Mouse (Mus musculus) limb, embryonic 14.5 days (tissue): ENCODE measurements at regions not wholly inside any gene's neighbourhood (a gene's known extent, or its start where the extent isn't known, plus 50 kb on each side); places are given as distances from the start of the nearest gene placed in this dataset.

Experiments used
- ATAC-seq: fragments of 200-750 bp; cut with Nextera tagmentation; 2 replicates; pipeline ENCODE4 v1.8.0; 2017; ENCODE audit warnings: low read depth, moderate number of reproducible peaks, moderate TSS enrichment; ENCODE audit not compliant: low FRiP score
- DNase-seq: peaks from one replicate; pipeline ENCODE4 v3.0.0-alpha.2; 2015; ENCODE audit warnings: low spot score
- H3K27ac ChIP-seq: fragments of 300-500 bp; sonication (generic); replicated peaks from 2 replicates; pipeline ENCODE4 v1.5.1; 2014; ENCODE audit warnings: low read depth, mild to moderate bottlenecking, low read length, moderate library complexity, mixed read lengths
- H3K27me3 ChIP-seq: fragments of 300-500 bp; sonication (generic); 2 replicates; pipeline ENCODE4 v1.6.1; 2014; ENCODE audit warnings: low read length, mixed read lengths; ENCODE audit not compliant: control insufficient read depth, insufficient read depth
- H3K36me3 ChIP-seq: fragments of 300-500 bp; sonication (generic); 2 replicates; pipeline ENCODE4 v1.6.1; 2014; ENCODE audit warnings: mild to moderate bottlenecking, low read length, moderate library complexity, mixed read lengths; ENCODE audit not compliant: control insufficient read depth, insufficient read depth
- H3K4me1 ChIP-seq: fragments of 300-500 bp; sonication (generic); 2 replicates; pipeline ENCODE4 v1.6.1; 2014; ENCODE audit warnings: antibody characterized with exemption, low read length, mixed read lengths; ENCODE audit not compliant: control insufficient read depth, insufficient read depth
- H3K4me2 ChIP-seq: fragments of 300-500 bp; sonication (generic); replicated peaks from 2 replicates; pipeline ENCODE4 v1.6.1; 2014; ENCODE audit warnings: low read depth, mild to moderate bottlenecking, low read length, moderate library complexity; ENCODE audit not compliant: severe bottlenecking
- H3K4me3 ChIP-seq: fragments of 300-500 bp; sonication (generic); replicated peaks from 2 replicates; pipeline ENCODE4 v1.5.1; 2014; ENCODE audit warnings: low read length
- H3K9ac ChIP-seq: fragments of 300-500 bp; sonication (generic); 2 replicates; pipeline ENCODE4 v1.6.1; 2014; ENCODE audit warnings: mild to moderate bottlenecking, low read depth, low read length, moderate library complexity; ENCODE audit not compliant: severe bottlenecking
- H3K9me3 ChIP-seq: fragments of 300-500 bp; sonication (generic); 2 replicates; pipeline ENCODE4 v1.6.1; 2016; ENCODE audit warnings: low read length; ENCODE audit not compliant: control insufficient read depth
- POLR2A ChIP-seq: fragments of 200-500 bp; IDR thresholded peaks from 2 replicates; pipeline ENCODE4 v1.8.0; 2012; ENCODE audit warnings: inconsistent platforms, mild to moderate bottlenecking, moderate library complexity, borderline replicate concordance; ENCODE audit not compliant: insufficient read depth, insufficient read length; ENCODE audit errors: extremely low read depth
- WGBS: fragments of 180-500 bp; shearing (Covaris S2); extraction: QIAGEN DNeasy Blood & Tissue Kit; methylation state at CpG from one replicate; pipeline ENCODE4 v1.1.7; 2014; 5-methylcytosine and 5-hydroxymethylcytosine counted together

DNA sequence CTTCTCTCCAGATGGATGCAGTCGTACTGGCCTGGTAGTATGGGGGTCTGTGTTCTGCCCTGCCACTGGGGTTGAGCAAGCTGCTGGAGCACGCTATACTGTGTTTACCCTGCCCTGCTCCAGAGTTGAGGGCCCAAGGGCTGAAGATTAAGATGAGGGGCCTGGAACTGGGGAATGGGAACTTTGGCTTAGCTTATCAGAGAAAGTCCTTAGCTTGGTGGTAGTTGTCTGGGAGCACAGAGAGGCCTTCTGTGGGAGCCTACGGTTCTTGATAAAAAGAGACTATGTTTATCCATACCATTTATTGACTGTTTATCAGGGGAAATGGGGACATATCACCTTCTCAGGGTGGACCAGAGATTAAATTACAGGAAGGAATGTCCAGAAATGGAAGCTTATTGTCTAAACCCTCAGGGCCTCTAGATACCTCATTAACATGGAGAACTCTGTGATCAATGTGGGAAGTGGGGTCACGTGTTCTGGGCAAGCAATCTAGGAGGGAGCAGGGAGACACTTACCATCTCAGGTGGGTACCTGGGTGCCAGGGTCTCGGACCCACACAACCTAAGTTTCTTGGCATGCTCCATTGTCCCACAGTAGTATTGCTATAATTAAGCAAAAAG lies 58.7 kb downstream of the Mycn start:
- no peaks in the 10 kb centered on the region for H3K4me1 ChIP-seq
- H3K4me2 ChIP-seq = no peak overlapping the region
- TF ChIP-seq POLR2A = no peak
- H3K27ac ChIP-seq = no peak overlapping the region
- no peaks in the 10 kb centered on the region for H3K9me3 ChIP-seq
- H3K36me3 ChIP-seq = no peaks in the 10 kb centered on the region
- H3K4me3 ChIP-seq = no peak overlapping the region
- ATAC-seq (no peak), DNase-seq (no peak)
- 78% methylated on average over 5 of the region's 5 CpGs for WGBS
- no peaks in the 10 kb centered on the region for H3K27me3 ChIP-seq
- H3K9ac ChIP-seq = no peak overlapping the region

DNA sequence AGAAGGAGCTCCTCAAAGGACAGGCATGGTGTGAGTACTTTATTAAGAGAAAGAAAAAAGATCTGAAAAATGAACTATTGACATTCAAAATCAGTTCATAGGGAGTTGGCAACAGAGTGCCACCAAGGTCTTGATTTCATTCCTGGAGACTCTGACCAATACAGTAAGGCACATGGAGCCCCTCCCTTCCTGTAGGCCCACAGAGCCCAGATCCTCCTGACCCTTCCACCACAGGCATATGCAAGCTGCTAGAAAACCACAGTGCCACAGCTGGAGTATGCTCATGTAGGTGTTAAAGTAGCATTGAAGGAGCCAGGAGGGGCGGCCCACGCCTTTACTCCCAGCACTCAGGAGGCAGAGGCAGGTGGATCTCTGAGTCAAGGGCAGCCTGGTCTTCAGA lies 63.7 kb downstream of the Mycn start:
- Histone ChIP-seq H3K27me3 (no peaks in the 10 kb centered on the region), H3K4me2 (no peak overlapping the region)

DNA sequence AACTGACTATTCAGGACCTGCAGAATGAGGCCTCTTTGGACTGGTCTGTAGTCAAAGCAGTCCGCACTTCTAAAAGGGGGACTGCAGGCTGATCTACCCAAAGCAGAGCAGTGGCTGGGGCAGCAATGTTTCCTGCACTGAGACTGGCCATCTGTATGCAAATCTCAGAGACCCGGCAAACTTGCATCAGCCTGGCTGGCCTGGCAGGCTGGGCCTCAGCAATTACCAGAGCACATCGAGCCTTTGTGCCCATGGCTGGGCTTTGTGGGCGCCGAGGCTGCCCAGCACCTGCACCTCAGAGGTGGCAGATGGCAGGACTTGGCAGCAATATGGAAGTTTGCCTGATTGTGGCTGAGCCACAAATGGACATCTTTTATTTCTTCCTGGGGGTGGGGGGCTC lies 64.2 kb downstream of the Mycn start:
- H3K27me3 ChIP-seq = no peaks in the 10 kb centered on the region
- no peak overlapping the region for H3K4me2 ChIP-seq
- H3K36me3 ChIP-seq = no peaks in the 10 kb centered on the region
- no peaks in the 10 kb centered on the region for H3K4me1 ChIP-seq
- WGBS = 60% methylated on average over 5 of the region's 5 CpGs
- no peak overlapping the region for H3K27ac ChIP-seq
- H3K9me3 ChIP-seq = no peaks in the 10 kb centered on the region
- no peak for TF ChIP-seq POLR2A
- ATAC-seq (no peak), DNase-seq (no peak)
- no peak overlapping the region for H3K4me3 ChIP-seq
- no peak overlapping the region for H3K9ac ChIP-seq

More for the DNA sequence above, 63.7 kb downstream of the Mycn start:
- no peaks in the 10 kb centered on the region for H3K4me1 ChIP-seq
- 89% methylated on average over 2 of the region's 2 CpGs for WGBS
- H3K9ac ChIP-seq = no peak overlapping the region
- H3K4me3 ChIP-seq = no peak overlapping the region
- H3K9me3 ChIP-seq = no peaks in the 10 kb centered on the region
- no peak for TF ChIP-seq POLR2A
- DNase-seq (no peak), ATAC-seq (no peak)
- H3K36me3 ChIP-seq = no peaks in the 10 kb centered on the region
- no peak overlapping the region for H3K27ac ChIP-seq

DNA sequence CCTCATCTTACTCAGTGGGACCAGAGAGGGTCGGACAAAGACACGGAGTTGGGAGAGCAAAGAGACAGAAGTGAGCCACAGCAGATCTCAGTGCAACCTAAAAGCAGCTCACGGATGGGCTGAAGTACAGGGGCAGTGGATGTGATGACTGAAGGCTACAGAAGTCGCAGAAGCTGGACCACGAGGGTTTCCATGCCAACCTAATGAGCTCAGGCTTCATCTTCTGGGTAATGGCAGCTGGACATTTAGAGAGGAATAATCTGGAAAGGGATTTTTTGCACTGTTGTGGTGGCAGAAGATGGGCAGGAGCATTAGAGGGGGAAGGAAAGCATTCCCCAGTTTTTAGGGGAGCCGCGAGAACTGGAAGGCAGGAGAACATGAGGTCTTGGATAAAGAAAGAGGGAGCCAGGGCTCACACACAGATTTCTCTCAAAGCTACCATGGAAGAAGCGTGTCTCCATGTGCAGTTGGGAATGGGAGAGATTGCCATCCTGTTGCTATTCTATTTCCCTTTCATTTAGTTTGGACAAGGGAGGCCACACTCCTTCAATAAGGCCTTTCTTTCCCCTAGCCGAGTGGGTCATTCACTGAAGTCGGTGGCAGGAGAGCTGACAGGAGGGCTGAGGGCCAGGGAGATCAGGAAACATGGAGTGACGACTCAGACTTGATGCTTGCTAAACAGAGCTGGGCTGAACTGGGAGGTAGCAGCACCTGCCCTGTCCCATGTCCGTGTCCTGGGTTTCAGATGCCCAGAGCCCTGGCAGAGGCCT lies 65.6 kb downstream of the Mycn start:
- WGBS = 78% methylated on average over 12 of the region's 12 CpGs
- DNase-seq (no peak), ATAC-seq (no peak)
- no peak for TF ChIP-seq POLR2A
- no peaks in the 10 kb centered on the region for H3K4me1 ChIP-seq
- no peaks in the 10 kb centered on the region for H3K27me3 ChIP-seq
- no peaks in the 10 kb centered on the region for H3K36me3 ChIP-seq
- no peak overlapping the region for H3K9ac ChIP-seq
- H3K9me3 ChIP-seq = no peaks in the 10 kb centered on the region
- H3K27ac ChIP-seq = no peak overlapping the region
- no peak overlapping the region for H3K4me2 ChIP-seq
- H3K4me3 ChIP-seq = no peak overlapping the region

DNA sequence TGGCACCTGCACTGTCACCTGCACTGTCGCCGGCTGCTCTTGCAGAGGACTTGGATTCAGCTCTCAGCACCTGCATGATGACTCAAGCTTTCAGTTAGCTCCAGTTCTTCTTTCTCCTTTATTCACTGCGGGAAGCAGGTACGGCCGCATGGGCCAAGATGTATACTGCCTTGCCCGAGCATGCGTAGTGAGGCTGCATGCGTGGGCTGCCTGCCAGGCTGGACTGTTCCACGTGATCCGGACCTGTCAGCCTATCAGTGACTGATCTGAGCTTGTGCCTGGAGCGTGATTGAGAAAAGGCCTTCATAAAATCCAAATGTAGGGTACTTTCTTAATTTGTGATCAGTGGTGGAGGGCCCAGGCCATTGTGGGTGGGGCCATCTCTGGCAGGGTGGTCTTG lies 68.2 kb downstream of the Mycn start:
- DNase-seq = no peak
- H3K4me2 ChIP-seq = no peak overlapping the region
- no peaks in the 10 kb centered on the region for H3K36me3 ChIP-seq
- no peak overlapping the region for H3K4me3 ChIP-seq
- H3K27me3 ChIP-seq = no peaks in the 10 kb centered on the region
- 79% methylated on average over 11 of the region's 11 CpGs for WGBS
- no peak for ATAC-seq
- H3K9ac ChIP-seq = no peak overlapping the region
- H3K9me3 ChIP-seq = no peaks in the 10 kb centered on the region
- no peaks in the 10 kb centered on the region for H3K4me1 ChIP-seq
- no peak for TF ChIP-seq POLR2A
- H3K27ac ChIP-seq = no peak overlapping the region
